Mouse (Mus musculus) spleen, postnatal 0 days (tissue): ENCODE data around the gene 4930447C04Rik. TPM values are rescaled to one million over a fixed set of nuclear protein-coding genes. Genes with fewer than 3 reads are reported as not detected.

Experiments used
- polyA plus RNA-seq: library from polyadenylated mRNA; unstranded; fragments of >200 nt; fragmentation: Nextera tagmentation; extraction: Ambion mirVana; gene quantifications from 2 replicates; pipeline ENCODE4 v1.2.1, GENCODE M21; 2015

4930447C04Rik gene
- 0.51 and 0.62 TPM in 2 replicates for polyA plus RNA-seq

GRCm38 (mm10) chr12:72940071-72940821, at the start of gene 4930447C04Rik:
4930447C04Rik (minus strand) TSS chr12:72940774.

GRCm38 (mm10) chr12:72939616-72940015, 958 bp downstream of the 4930447C04Rik start, which contains the start of gene Six6:
Six6 (plus strand) TSS chr12:72939892.

Other genes with a start within 250 kb of the 4930447C04Rik start
- 39.8 and 40.8 TPM in 2 replicates for gene Ppm1a, start 183.3 kb downstream of the 4930447C04Rik start, polyA plus RNA-seq
- not detected in 2 replicates for gene Six6, start 882 bp downstream of the 4930447C04Rik start, polyA plus RNA-seq
- gene Six1, start 113.1 kb upstream of the 4930447C04Rik start, polyA plus RNA-seq, result not detected in 2 replicates
- gene Six4, start 172.7 kb upstream of the 4930447C04Rik start, polyA plus RNA-seq, result 0.02 and 0.06 TPM in 2 replicates
- gene Mnat1, start 182.9 kb upstream of the 4930447C04Rik start, polyA plus RNA-seq, result 16.2 and 18.0 TPM in 2 replicates